Mouse (Mus musculus) stomach, embryonic 15.5 days (tissue): ENCODE data around the gene Usp5. TPM values are rescaled to one million over a fixed set of nuclear protein-coding genes. Genes with fewer than 3 reads are reported as not detected.
A peak's percentile ranks its signal among the peaks of the same experiment; 100 is the strongest.

ENCODE experiments used
- ATAC-seq: fragments of 200-750 bp; cut with Nextera tagmentation; 2 replicates; pipeline ENCODE4 v1.8.0; 2017; ENCODE audit warnings: low read depth, moderate number of reproducible peaks, moderate TSS enrichment; ENCODE audit not compliant: insufficient read depth, low FRiP score
- H3K27ac ChIP-seq: fragments of 300-500 bp; sonication (generic); 2 replicates; pipeline ENCODE4 v1.5.1; 2015; ENCODE audit warnings: mild to moderate bottlenecking, inconsistent platforms
- H3K27me3 ChIP-seq: fragments of 300-500 bp; sonication (generic); replicated peaks from 2 replicates; pipeline ENCODE4 v1.6.1; 2015; ENCODE audit warnings: inconsistent platforms
- H3K36me3 ChIP-seq: fragments of 300-500 bp; sonication (generic); 2 replicates; pipeline ENCODE4 v1.6.1; 2015; ENCODE audit warnings: inconsistent platforms
- H3K4me1 ChIP-seq: fragments of 300-500 bp; sonication (generic); 2 replicates; pipeline ENCODE4 v1.6.1; 2015; ENCODE audit warnings: inconsistent platforms
- H3K4me2 ChIP-seq: fragments of 300-500 bp; sonication (generic); 2 replicates; pipeline ENCODE4 v1.6.1; 2015; ENCODE audit warnings: mild to moderate bottlenecking, inconsistent platforms
- H3K4me3 ChIP-seq: fragments of 300-500 bp; sonication (generic); replicated peaks from 2 replicates; pipeline ENCODE4 v1.5.1; 2015; ENCODE audit warnings: inconsistent platforms
- H3K9ac ChIP-seq: fragments of 300-500 bp; sonication (generic); 2 replicates; pipeline ENCODE4 v1.6.1; 2015; ENCODE audit warnings: inconsistent platforms
- H3K9me3 ChIP-seq: fragments of 300-500 bp; sonication (generic); 2 replicates; pipeline ENCODE4 v1.6.1; 2016; ENCODE audit warnings: inconsistent platforms
- WGBS: fragments of 180-500 bp; shearing (Covaris S2); methylation state at CpG from one replicate; pipeline ENCODE4 v1.1.7; 2015; 5-methylcytosine and 5-hydroxymethylcytosine counted together
- polyA plus RNA-seq: library from polyadenylated mRNA; unstranded; fragments of >200 nt; fragmentation: Nextera tagmentation; extraction: Ambion mirVana; gene quantifications from 2 replicates; pipeline ENCODE4 v1.2.1, GENCODE M21; 2015

The Usp5 gene
- 116 and 125 TPM in 2 replicates for polyA plus RNA-seq

- ATAC-seq = peak; percentile 93
- Histone ChIP-seq H3K4me3 (peak within 1 kb of the TSS; percentile 79), H3K36me3 (peaks cover 21% of the 10 kb centered on the region), H3K27me3 (no peaks in the 10 kb centered on the region), H3K27ac (peak within 1 kb of the TSS; percentile 94), H3K4me2 (peak within 1 kb of the TSS; percentile 78), H3K4me1 (peaks cover 15% of the 10 kb centered on the region; the same call in 1 of the 2 replicates), H3K9ac (peak within 1 kb of the TSS; percentile 65), H3K9me3 (no peaks in the 10 kb centered on the region)
- WGBS = under 1% methylated on average over 55 of the region's 55 CpGs
Measured at GRCm38 (mm10) chr6:124828868-124829798, at the start of gene Usp5, which contains the start of gene Cdca3. Usp5 (minus strand) TSS chr6:124829484. Cdca3 (plus strand) TSS chr6:124829547.

GRCm38 (mm10) chr6:124874348-124874747 lies 45.1 kb upstream of the Usp5 start:
- Histone ChIP-seq H3K36me3 (no peaks in the 10 kb centered on the region), H3K4me3 (no peak overlapping the region), H3K4me2 (no peak overlapping the region), H3K27ac (no peak overlapping the region), H3K4me1 (no peaks in the 10 kb centered on the region), H3K27me3 (no peaks in the 10 kb centered on the region), H3K9ac (no peak overlapping the region), H3K9me3 (no peaks in the 10 kb centered on the region)
- no peak for ATAC-seq
- WGBS = 41% methylated on average over 3 of the region's 3 CpGs

- ATAC-seq = no peak
- Histone ChIP-seq H3K27me3 (peaks cover 8% of the 10 kb centered on the region; the same call in 1 of the 2 replicates), H3K36me3 (no peaks in the 10 kb centered on the region), H3K4me2 (no peak overlapping the region), H3K4me1 (peaks cover 15% of the 10 kb centered on the region), H3K9ac (no peak overlapping the region), H3K4me3 (no peak overlapping the region), H3K9me3 (no peaks in the 10 kb centered on the region), H3K27ac (no peak overlapping the region)
- WGBS = 69% methylated on average over 6 of the region's 7 CpGs
Measured at GRCm38 (mm10) chr6:124866560-124866959, 37.3 kb upstream of the Usp5 start.

GRCm38 (mm10) chr6:124865766-124866362 lies 36.6 kb upstream of the Usp5 start:
- 47% methylated on average over 18 of the region's 18 CpGs for WGBS
- ATAC-seq = no peak

GRCm38 (mm10) chr6:124863658-124864298 lies 34.5 kb upstream of the Usp5 start, which contains the start of gene Gpr162:
Gpr162 (minus strand) TSS chr6:124863983.
- Histone ChIP-seq H3K9ac (no peak within 1 kb of the TSS), H3K27ac (no peak within 1 kb of the TSS), H3K36me3 (no peaks in the 10 kb centered on the region), H3K27me3 (peaks cover 17% of the 10 kb centered on the region), H3K4me1 (peaks cover 20% of the 10 kb centered on the region), H3K4me2 (peak within 1 kb of the TSS; percentile 86), H3K9me3 (no peaks in the 10 kb centered on the region), H3K4me3 (peak within 1 kb of the TSS; percentile 50)
- peak; percentile 72 for ATAC-seq
- WGBS = under 1% methylated on average over 40 of the region's 43 CpGs

More at GRCm38 (mm10) chr6:124865766-124866362, 36.6 kb upstream of the Usp5 start:
- H3K36me3 ChIP-seq = no peaks in the 10 kb centered on the region
- H3K4me2 ChIP-seq = no peak overlapping the region
- H3K4me3 ChIP-seq = no peak overlapping the region
- H3K9ac ChIP-seq = no peak overlapping the region
- no peaks in the 10 kb centered on the region for H3K9me3 ChIP-seq
- H3K27me3 ChIP-seq = peaks cover 8% of the 10 kb centered on the region; the same call in 1 of the 2 replicates
- H3K4me1 ChIP-seq = peaks cover 15% of the 10 kb centered on the region
- H3K27ac ChIP-seq = no peak overlapping the region

GRCm38 (mm10) chr6:124863125-124863657 lies 33.9 kb upstream of the Usp5 start:
- Histone ChIP-seq H3K9me3 (no peaks in the 10 kb centered on the region), H3K9ac (no peak overlapping the region), H3K27me3 (peaks cover 20% of the 10 kb centered on the region), H3K4me3 (peak overlapping the region; percentile 50), H3K27ac (no peak overlapping the region), H3K36me3 (no peaks in the 10 kb centered on the region), H3K4me1 (peaks cover 24% of the 10 kb centered on the region), H3K4me2 (peak overlapping the region; percentile 86)
- peak; percentile 32; the same call in 1 of the 2 replicates for ATAC-seq
- WGBS = 2% methylated on average over 8 of the region's 16 CpGs

GRCm38 (mm10) chr6:124862406-124863124 lies 33.3 kb upstream of the Usp5 start:
- Histone ChIP-seq H3K4me3 (peak overlapping the region; percentile 50; the same call in 1 of the 2 replicates), H3K27ac (no peak overlapping the region), H3K36me3 (no peaks in the 10 kb centered on the region), H3K9ac (no peak overlapping the region), H3K27me3 (peaks cover 20% of the 10 kb centered on the region), H3K9me3 (no peaks in the 10 kb centered on the region), H3K4me2 (peak overlapping the region; percentile 86), H3K4me1 (peaks cover 30% of the 10 kb centered on the region)
- 13% methylated on average over 8 of the region's 8 CpGs for WGBS
- ATAC-seq = no peak

- Histone ChIP-seq H3K27ac (no peak overlapping the region), H3K9me3 (no peaks in the 10 kb centered on the region), H3K4me2 (no peak overlapping the region), H3K4me3 (no peak overlapping the region), H3K27me3 (peaks cover 20% of the 10 kb centered on the region), H3K4me1 (peaks cover 30% of the 10 kb centered on the region), H3K9ac (no peak overlapping the region), H3K36me3 (no peaks in the 10 kb centered on the region)
- WGBS = 53% methylated on average over 3 of the region's 3 CpGs
- no peak for ATAC-seq
Measured at GRCm38 (mm10) chr6:124861802-124862201, 32.5 kb upstream of the Usp5 start.

- WGBS = 77% methylated on average over 19 of the region's 19 CpGs
- no peaks in the 10 kb centered on the region for H3K36me3 ChIP-seq
Measured at GRCm38 (mm10) chr6:124861266-124861665, 32.0 kb upstream of the Usp5 start.

GRCm38 (mm10) chr6:124860511-124860910 lies 31.2 kb upstream of the Usp5 start:
- ATAC-seq = no peak
- Histone ChIP-seq H3K27ac (peak overlapping the region; percentile 5; the same call in 1 of the 2 replicates), H3K4me3 (no peak overlapping the region), H3K36me3 (no peaks in the 10 kb centered on the region), H3K4me1 (peaks cover 30% of the 10 kb centered on the region), H3K9ac (no peak overlapping the region), H3K4me2 (no peak overlapping the region), H3K27me3 (peaks cover 20% of the 10 kb centered on the region), H3K9me3 (no peaks in the 10 kb centered on the region)
- 83% methylated on average over 9 of the region's 9 CpGs for WGBS

More at GRCm38 (mm10) chr6:124861266-124861665, 32.0 kb upstream of the Usp5 start:
- ATAC-seq = no peak
- Histone ChIP-seq H3K4me1 (peaks cover 30% of the 10 kb centered on the region), H3K4me2 (no peak overlapping the region), H3K9me3 (no peaks in the 10 kb centered on the region), H3K9ac (no peak overlapping the region), H3K4me3 (no peak overlapping the region), H3K27me3 (peaks cover 20% of the 10 kb centered on the region), H3K27ac (no peak overlapping the region)

GRCm38 (mm10) chr6:124859725-124860124 lies 30.4 kb upstream of the Usp5 start:
- WGBS = 9% methylated on average over 12 of the region's 12 CpGs
- Histone ChIP-seq H3K9me3 (no peaks in the 10 kb centered on the region), H3K4me1 (peaks cover 34% of the 10 kb centered on the region), H3K27ac (0 out of 2 replicates have a peak overlapping the region, but pooled peaks have one; percentile 5), H3K27me3 (peaks cover 20% of the 10 kb centered on the region), H3K36me3 (no peaks in the 10 kb centered on the region), H3K4me2 (no peak overlapping the region), H3K4me3 (no peak overlapping the region), H3K9ac (no peak overlapping the region)
- ATAC-seq = no peak; the same call in 1 of the 2 replicates
